Mouse (Mus musculus): ENCODE measurements around the gene Chchd5. TPM values are rescaled to one million over a fixed set of nuclear protein-coding genes. Genes with fewer than 3 reads are reported as not detected.

Gene Chchd5
- polyA plus RNA-seq, 1 experiment = 17.2 TPM

GRCm38 (mm10) chr2:129176676-129177420, 47.3 kb downstream of the Chchd5 start:
- no peaks in the 10 kb centered on the region for H3K27me3 ChIP-seq (ENCODE audit: control insufficient read depth, insufficient read depth, low read length)
- H3K4me1 ChIP-seq (ENCODE audit: control insufficient read depth, insufficient read depth, low read length) = peaks cover 5% of the 10 kb centered on the region
- TF ChIP-seq CTCF (IDR thresholded peaks at IDR 0.05; ENCODE audit: control insufficient read depth, insufficient read depth, insufficient replicate concordance, low read depth, low read length) (no peak), POLR2A (IDR thresholded peaks at IDR 0.05; ENCODE audit: control insufficient read depth, low read depth, low read length) (no peak)
- no peak overlapping the region for H3K4me3 ChIP-seq (ENCODE audit: control insufficient read depth, low read depth, low read length)
- no peak overlapping the region for H3K27ac ChIP-seq (ENCODE audit: control insufficient read depth, insufficient read depth, low read depth, low read length)
- no peaks in the 10 kb centered on the region for H3K36me3 ChIP-seq (ENCODE audit: control insufficient read depth, insufficient read depth, low read length)

- H3K27me3 ChIP-seq (ENCODE audit: control insufficient read depth, insufficient read depth, low read length) = no peaks in the 10 kb centered on the region
- no peaks in the 10 kb centered on the region for H3K36me3 ChIP-seq (ENCODE audit: control insufficient read depth, insufficient read depth, low read length)
- H3K27ac ChIP-seq (ENCODE audit: control insufficient read depth, insufficient read depth, low read depth, low read length) = no peak overlapping the region
- TF ChIP-seq POLR2A (IDR thresholded peaks at IDR 0.05; ENCODE audit: control insufficient read depth, low read depth, low read length) (no peak), CTCF (IDR thresholded peaks at IDR 0.05; ENCODE audit: control insufficient read depth, insufficient read depth, insufficient replicate concordance, low read depth, low read length) (no peak)
- H3K4me1 ChIP-seq (ENCODE audit: control insufficient read depth, insufficient read depth, low read length) = peaks cover 5% of the 10 kb centered on the region
- H3K4me3 ChIP-seq (ENCODE audit: control insufficient read depth, low read depth, low read length) = no peak overlapping the region
Observed at GRCm38 (mm10) chr2:129177661-129178060, 48.2 kb downstream of the Chchd5 start.

- Histone ChIP-seq H3K4me3 (ENCODE audit: control insufficient read depth, low read depth, low read length) (no peak overlapping the region), H3K27ac (ENCODE audit: control insufficient read depth, insufficient read depth, low read depth, low read length) (no peak overlapping the region), H3K4me1 (ENCODE audit: control insufficient read depth, insufficient read depth, low read length) (peaks cover 3% of the 10 kb centered on the region), H3K36me3 (ENCODE audit: control insufficient read depth, insufficient read depth, low read length) (no peaks in the 10 kb centered on the region), H3K27me3 (ENCODE audit: control insufficient read depth, insufficient read depth, low read length) (no peaks in the 10 kb centered on the region)
- no peak for TF ChIP-seq POLR2A (IDR thresholded peaks at IDR 0.05; ENCODE audit: control insufficient read depth, low read depth, low read length)
- no peak for TF ChIP-seq CTCF (IDR thresholded peaks at IDR 0.05; ENCODE audit: control insufficient read depth, insufficient read depth, insufficient replicate concordance, low read depth, low read length)
Observed at GRCm38 (mm10) chr2:129178182-129178908, 48.8 kb downstream of the Chchd5 start.

GRCm38 (mm10) chr2:129179946-129180853, 50.7 kb downstream of the Chchd5 start:
- no peaks in the 10 kb centered on the region for H3K36me3 ChIP-seq (ENCODE audit: control insufficient read depth, insufficient read depth, low read length)
- H3K27ac ChIP-seq (ENCODE audit: control insufficient read depth, insufficient read depth, low read depth, low read length) = no peak overlapping the region
- TF ChIP-seq CTCF (IDR thresholded peaks at IDR 0.05; ENCODE audit: control insufficient read depth, insufficient read depth, insufficient replicate concordance, low read depth, low read length) (no peak), POLR2A (IDR thresholded peaks at IDR 0.05; ENCODE audit: control insufficient read depth, low read depth, low read length) (no peak)
- no peak overlapping the region for H3K4me3 ChIP-seq (ENCODE audit: control insufficient read depth, low read depth, low read length)
- no peaks in the 10 kb centered on the region for H3K27me3 ChIP-seq (ENCODE audit: control insufficient read depth, insufficient read depth, low read length)
- H3K4me1 ChIP-seq (ENCODE audit: control insufficient read depth, insufficient read depth, low read length) = no peaks in the 10 kb centered on the region

GRCm38 (mm10) chr2:129181509-129181908, 52.0 kb downstream of the Chchd5 start:
- Histone ChIP-seq H3K27ac (ENCODE audit: control insufficient read depth, insufficient read depth, low read depth, low read length) (no peak overlapping the region), H3K4me1 (ENCODE audit: control insufficient read depth, insufficient read depth, low read length) (no peaks in the 10 kb centered on the region), H3K36me3 (ENCODE audit: control insufficient read depth, insufficient read depth, low read length) (no peaks in the 10 kb centered on the region), H3K4me3 (ENCODE audit: control insufficient read depth, low read depth, low read length) (no peak overlapping the region), H3K27me3 (ENCODE audit: control insufficient read depth, insufficient read depth, low read length) (no peaks in the 10 kb centered on the region)
- no peak for TF ChIP-seq POLR2A (IDR thresholded peaks at IDR 0.05; ENCODE audit: control insufficient read depth, low read depth, low read length)
- TF ChIP-seq CTCF (IDR thresholded peaks at IDR 0.05; ENCODE audit: control insufficient read depth, insufficient read depth, insufficient replicate concordance, low read depth, low read length) = no peak

GRCm38 (mm10) chr2:129182412-129182811, 52.9 kb downstream of the Chchd5 start:
- Histone ChIP-seq H3K36me3 (ENCODE audit: control insufficient read depth, insufficient read depth, low read length) (no peaks in the 10 kb centered on the region), H3K4me3 (ENCODE audit: control insufficient read depth, low read depth, low read length) (no peak overlapping the region), H3K4me1 (ENCODE audit: control insufficient read depth, insufficient read depth, low read length) (no peaks in the 10 kb centered on the region), H3K27ac (ENCODE audit: control insufficient read depth, insufficient read depth, low read depth, low read length) (no peak overlapping the region), H3K27me3 (ENCODE audit: control insufficient read depth, insufficient read depth, low read length) (no peaks in the 10 kb centered on the region)
- TF ChIP-seq CTCF (IDR thresholded peaks at IDR 0.05; ENCODE audit: control insufficient read depth, insufficient read depth, insufficient replicate concordance, low read depth, low read length) (no peak), POLR2A (IDR thresholded peaks at IDR 0.05; ENCODE audit: control insufficient read depth, low read depth, low read length) (no peak)
